Mouse (Mus musculus) forebrain, postnatal 0 days (tissue): ENCODE results near the gene Mgst2. TPM values are rescaled to one million over a fixed set of nuclear protein-coding genes. Genes with fewer than 3 reads are reported as not detected.

ENCODE experiments used
- ATAC-seq: fragments of 200-750 bp; cut with Nextera tagmentation; 2 replicates; pipeline ENCODE4 v1.8.0; 2017; ENCODE audit warnings: mild to moderate bottlenecking, moderate library complexity
- DNase-seq: peaks from one replicate; pipeline ENCODE4 v3.0.0-alpha.2; 2015
- H3K27ac ChIP-seq: fragments of 300-500 bp; sonication (generic); 2 replicates; pipeline ENCODE4 v1.5.1; 2014; ENCODE audit warnings: low read depth, mild to moderate bottlenecking, antibody characterized with exemption, low read length, moderate library complexity, mixed read lengths
- H3K27me3 ChIP-seq: fragments of 300-500 bp; sonication (generic); 2 replicates; pipeline ENCODE4 v1.6.1; 2014; ENCODE audit warnings: mild to moderate bottlenecking, low read length, mixed read lengths; ENCODE audit not compliant: insufficient read depth
- H3K36me3 ChIP-seq: fragments of 300-500 bp; sonication (generic); 2 replicates; pipeline ENCODE4 v1.6.1; 2014; ENCODE audit warnings: mild to moderate bottlenecking, moderate library complexity; ENCODE audit not compliant: insufficient read depth
- H3K4me1 ChIP-seq: fragments of 300-500 bp; sonication (generic); 2 replicates; pipeline ENCODE4 v1.6.1; 2014; ENCODE audit warnings: antibody characterized with exemption; ENCODE audit not compliant: insufficient read depth
- H3K4me2 ChIP-seq: fragments of 300-500 bp; sonication (generic); 2 replicates; pipeline ENCODE4 v1.6.1; 2014; ENCODE audit warnings: low read depth, mild to moderate bottlenecking, moderate library complexity
- H3K4me3 ChIP-seq: fragments of 300-500 bp; sonication (generic); 2 replicates; pipeline ENCODE4 v1.5.1; 2014; ENCODE audit warnings: low read depth, low read length, mixed read lengths
- H3K9ac ChIP-seq: fragments of 300-500 bp; sonication (generic); 2 replicates; pipeline ENCODE4 v1.6.1; 2014; ENCODE audit warnings: mild to moderate bottlenecking
- H3K9me3 ChIP-seq: fragments of 300-500 bp; sonication (generic); 2 replicates; pipeline ENCODE4 v1.6.1; 2016; ENCODE audit warnings: low read length
- CTCF ChIP-seq: sonication (generic); IDR thresholded peaks from 2 replicates; pipeline ENCODE4 v1.5.1; 2016; ENCODE audit warnings: antibody characterized with exemption, control low read depth, low read depth
- WGBS: fragments of 180-500 bp; shearing (Covaris S2); extraction: QIAGEN DNeasy Blood & Tissue Kit; methylation state at CpG from one replicate; pipeline ENCODE4 v1.1.7; 2014; 5-methylcytosine and 5-hydroxymethylcytosine counted together
- polyA plus RNA-seq: library from polyadenylated mRNA; unstranded; fragments of >200 nt; fragmentation: Nextera tagmentation; extraction: Ambion mirVana; gene quantifications from 2 replicates; pipeline ENCODE4 v1.2.1, GENCODE M21; 2015
- total RNA-seq: library from RNA; depleted of rRNA; stranded (reverse); fragments of >200 nt; gene quantifications from 2 replicates; pipeline ENCODE4 v1.2.3, GENCODE M21; 2014

The Mgst2 gene
- total and polyA plus RNA-seq, 2 experiments from 2014 or later, result 0.94 TPM; not detected in 1

DNA sequence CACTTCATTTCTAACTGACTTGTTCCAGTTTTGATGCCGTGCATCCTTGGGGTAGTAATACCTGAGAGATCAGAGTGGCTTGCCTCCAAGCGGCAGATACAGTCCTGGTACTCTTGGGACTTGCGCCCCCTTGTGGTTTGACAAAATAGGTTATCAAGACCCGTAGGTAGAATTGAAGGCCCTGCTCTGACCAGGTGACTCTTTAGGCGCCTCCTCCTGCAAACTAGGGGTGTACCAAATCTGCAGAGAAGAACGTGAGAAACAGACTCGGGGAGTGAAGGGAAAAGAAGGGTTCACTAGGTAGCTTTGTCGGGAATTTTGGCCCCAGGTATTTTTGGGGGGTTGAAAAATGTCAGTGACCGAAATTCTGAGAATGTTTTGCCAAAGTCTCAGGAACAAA is 7.9 kb upstream of the Mgst2 start:
- ATAC-seq, result peak; percentile 50; the same call in 1 of the 2 replicates
- Histone ChIP-seq H3K4me3 (no peak overlapping the region), H3K4me2 (peak overlapping the region; percentile 23), H3K27me3 (no peaks in the 10 kb centered on the region), H3K9ac (no peak overlapping the region), H3K9me3 (no peaks in the 10 kb centered on the region), H3K4me1 (0 out of 2 replicates have a peak, but pooled peaks cover 5% of the 10 kb centered on the region), H3K27ac (no peak overlapping the region), H3K36me3 (no peaks in the 10 kb centered on the region)
- DNase-seq, result peak; percentile 85
- 3% methylated on average over 9 of the region's 9 CpGs for WGBS
- peak; percentile 83 for TF ChIP-seq CTCF

DNA sequence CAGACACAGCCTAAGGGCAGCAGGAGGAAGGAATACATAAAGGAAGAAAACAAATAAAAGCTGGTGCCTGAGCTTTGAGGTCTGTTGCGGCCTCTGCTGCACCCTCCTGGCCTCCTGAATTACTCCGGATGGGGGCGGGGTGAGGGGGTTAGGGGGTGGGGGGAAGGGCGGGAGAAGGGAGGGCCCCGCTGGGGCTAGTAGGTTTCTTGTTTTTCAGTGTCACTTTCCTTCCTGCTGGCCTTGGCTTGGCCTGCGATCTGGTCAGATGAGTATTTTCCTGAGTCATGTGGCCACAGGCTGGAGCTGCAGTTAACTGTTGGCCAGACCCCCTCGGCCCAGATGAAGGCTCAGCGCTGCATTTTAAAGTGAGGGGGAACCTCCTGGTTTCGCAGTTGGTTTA is 7.5 kb upstream of the Mgst2 start:
- Histone ChIP-seq H3K27me3 (no peaks in the 10 kb centered on the region), H3K4me1 (0 out of 2 replicates have a peak, but pooled peaks cover 5% of the 10 kb centered on the region), H3K36me3 (no peaks in the 10 kb centered on the region), H3K4me2 (peak overlapping the region; percentile 23), H3K9me3 (no peaks in the 10 kb centered on the region), H3K27ac (no peak overlapping the region), H3K4me3 (no peak overlapping the region), H3K9ac (no peak overlapping the region)
- WGBS, result 8% methylated on average over 8 of the region's 9 CpGs
- no peak for TF ChIP-seq CTCF
- DNase-seq (no peak), ATAC-seq (peak; percentile 21)

DNA sequence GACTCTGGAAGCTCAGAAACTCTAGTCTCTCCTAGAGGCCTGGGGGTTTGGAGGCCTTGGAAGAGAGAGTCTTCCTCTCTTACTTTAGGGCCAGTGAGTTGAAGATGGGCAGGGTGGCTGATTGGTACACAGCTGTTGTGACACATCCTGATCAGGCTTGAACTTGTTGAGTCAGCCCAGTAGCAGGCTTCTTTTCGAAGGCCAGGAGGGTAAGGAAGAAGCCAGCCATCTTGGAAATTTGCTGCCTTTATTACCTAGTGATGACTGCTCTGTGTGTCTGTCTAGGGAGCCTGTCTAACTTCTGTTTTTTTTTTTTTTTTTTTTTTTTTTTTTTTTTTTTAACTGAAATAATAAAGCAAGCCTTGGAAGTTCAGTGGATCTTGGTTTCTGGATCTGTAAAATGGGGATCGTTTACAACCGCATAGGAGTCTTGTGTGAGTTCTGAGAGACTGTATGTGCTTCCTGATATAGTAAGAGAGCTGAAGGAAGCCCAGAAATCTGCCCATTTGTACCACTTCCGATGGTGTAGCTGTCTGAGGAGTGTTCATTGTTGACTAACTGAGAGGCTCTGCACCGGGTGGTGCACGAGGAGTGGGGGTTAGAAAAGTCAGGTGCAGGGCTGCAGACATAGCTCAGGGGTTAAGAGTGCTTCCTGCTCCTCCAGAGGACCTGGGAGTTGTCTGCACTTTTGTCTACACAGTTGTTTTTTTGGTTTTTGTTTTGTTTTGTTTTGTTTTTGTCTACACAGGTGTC is 5.7 kb upstream of the Mgst2 start:
- ATAC-seq, result no peak
- no peak for DNase-seq
- Histone ChIP-seq H3K27ac (no peak overlapping the region), H3K9me3 (no peaks in the 10 kb centered on the region), H3K36me3 (no peaks in the 10 kb centered on the region), H3K4me3 (no peak overlapping the region), H3K9ac (no peak overlapping the region), H3K4me1 (no peaks in the 10 kb centered on the region), H3K4me2 (no peak overlapping the region), H3K27me3 (no peaks in the 10 kb centered on the region)
- TF ChIP-seq CTCF, result no peak
- 86% methylated on average over 6 of the region's 6 CpGs for WGBS

DNA sequence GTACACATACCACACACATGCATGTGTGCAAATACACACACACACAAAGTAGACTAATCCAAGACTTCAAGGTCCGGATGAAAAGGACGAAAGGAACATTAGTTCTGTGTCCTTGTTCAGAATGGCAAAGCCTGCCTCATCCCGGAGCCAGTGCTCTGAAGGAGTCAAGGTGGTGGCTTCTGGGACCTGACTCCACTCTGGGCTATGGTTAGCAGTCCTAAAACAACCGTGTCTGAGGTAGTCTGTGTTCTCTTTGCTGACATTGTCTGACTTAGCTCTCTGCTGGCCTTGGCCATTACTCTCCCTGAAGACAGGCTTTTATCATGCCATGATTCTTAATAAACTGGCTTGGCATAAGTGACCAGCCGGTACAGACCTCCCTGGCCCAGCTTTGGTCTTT is 745 bp upstream of the Mgst2 start:
- WGBS, result 90% methylated on average over 5 of the region's 5 CpGs
- no peak overlapping the region for H3K9ac ChIP-seq
- H3K36me3 ChIP-seq, result no peaks in the 10 kb centered on the region
- no peak for TF ChIP-seq CTCF
- H3K9me3 ChIP-seq, result no peaks in the 10 kb centered on the region
- no peaks in the 10 kb centered on the region for H3K27me3 ChIP-seq
- DNase-seq (no peak), ATAC-seq (no peak)
- no peak overlapping the region for H3K4me2 ChIP-seq
- no peak overlapping the region for H3K27ac ChIP-seq
- no peaks in the 10 kb centered on the region for H3K4me1 ChIP-seq
- H3K4me3 ChIP-seq, result no peak overlapping the region

DNA sequence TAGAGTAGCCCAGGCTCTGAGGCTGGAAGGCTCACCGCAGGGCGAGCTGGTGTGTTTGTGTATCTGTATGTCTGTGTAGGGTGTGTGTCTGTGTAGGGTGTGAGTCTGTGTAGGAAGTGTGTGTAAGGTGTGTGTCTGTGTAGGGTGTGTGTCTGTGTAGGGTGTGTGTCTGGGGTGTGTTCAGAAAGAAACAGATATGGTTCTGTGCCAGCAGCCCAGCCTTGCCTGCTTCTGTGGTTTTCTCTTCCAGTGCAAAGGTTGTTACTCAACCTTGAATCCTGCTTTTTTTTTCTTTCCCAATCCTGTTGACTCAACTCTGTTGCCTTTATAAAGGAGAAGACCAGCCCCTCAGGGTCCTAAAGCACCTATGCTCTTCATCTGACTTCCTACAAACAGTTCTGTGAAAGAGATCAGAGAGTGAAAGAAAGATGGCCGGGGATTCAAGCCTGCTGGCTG is 689 bp downstream of the Mgst2 start:
- Histone ChIP-seq H3K36me3 (no peaks in the 10 kb centered on the region), H3K4me2 (no peak overlapping the region), H3K27ac (no peak overlapping the region), H3K9ac (no peak overlapping the region), H3K27me3 (no peaks in the 10 kb centered on the region), H3K9me3 (no peaks in the 10 kb centered on the region), H3K4me1 (no peaks in the 10 kb centered on the region), H3K4me3 (no peak overlapping the region)
- ATAC-seq (no peak), DNase-seq (no peak)
- WGBS, result 78% methylated on average over 3 of the region's 3 CpGs
- TF ChIP-seq CTCF, result no peak

DNA sequence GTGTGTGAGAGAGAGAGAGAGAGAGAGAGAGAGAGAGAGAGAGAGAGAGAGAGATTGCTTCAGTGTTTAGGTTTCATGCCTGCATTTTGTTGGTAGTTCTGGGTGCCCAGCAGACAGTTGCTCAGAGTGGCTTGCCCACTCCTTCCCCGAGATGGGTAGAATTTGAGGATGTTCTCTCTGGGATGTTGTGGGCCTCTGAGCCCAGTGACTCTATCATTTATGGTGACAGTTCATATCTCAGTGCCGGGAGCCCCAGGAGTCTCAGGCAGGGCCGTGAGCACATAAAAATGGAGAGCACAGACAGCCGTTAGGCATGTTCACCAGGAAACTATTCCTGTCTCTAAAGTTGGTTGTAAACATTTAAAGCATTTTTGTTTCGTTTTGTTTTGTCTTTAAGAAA is 1.2 kb downstream of the Mgst2 start:
- no peak for TF ChIP-seq CTCF
- Histone ChIP-seq H3K36me3 (no peaks in the 10 kb centered on the region), H3K4me1 (no peaks in the 10 kb centered on the region), H3K27ac (no peak overlapping the region), H3K9me3 (no peaks in the 10 kb centered on the region), H3K4me2 (no peak overlapping the region), H3K4me3 (no peak overlapping the region), H3K9ac (no peak overlapping the region), H3K27me3 (no peaks in the 10 kb centered on the region)
- ATAC-seq, result no peak
- DNase-seq, result no peak
- 70% methylated on average over 5 of the region's 5 CpGs for WGBS

DNA sequence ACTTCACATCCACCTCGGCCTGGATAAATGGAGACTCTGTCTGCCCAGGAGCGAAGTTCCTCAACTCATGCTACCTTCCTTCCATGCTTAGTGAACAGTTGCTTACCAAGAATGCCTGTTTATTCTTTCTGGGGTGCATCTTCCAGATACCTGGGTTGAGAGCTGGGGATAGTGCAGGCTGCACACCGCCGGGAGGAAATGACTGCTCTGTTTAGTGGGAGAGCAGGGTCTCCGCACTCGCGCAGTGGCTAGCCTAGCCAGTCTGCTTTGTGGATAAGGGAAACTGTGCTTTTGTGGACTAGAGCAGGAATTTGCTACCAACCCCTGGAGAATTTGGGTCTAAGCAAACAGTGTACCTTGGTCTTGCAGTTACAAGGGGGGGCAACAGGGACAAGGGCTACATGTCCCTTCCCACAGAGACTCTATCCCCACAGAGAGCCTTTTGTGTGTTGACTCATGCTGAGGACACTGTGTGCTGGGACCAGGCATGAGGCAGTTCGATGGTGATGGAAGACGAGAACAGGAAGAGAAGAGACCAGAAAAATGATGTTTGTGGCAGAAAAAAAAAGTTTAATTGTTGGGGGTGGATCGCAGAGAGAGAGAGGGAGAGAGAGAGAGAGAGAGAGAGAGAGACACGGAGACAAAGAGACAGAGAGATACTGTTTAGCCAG is 1.9 kb downstream of the Mgst2 start:
- ATAC-seq, result no peak
- H3K9me3 ChIP-seq, result no peaks in the 10 kb centered on the region
- no peak for TF ChIP-seq CTCF
- H3K27ac ChIP-seq, result no peak overlapping the region
- H3K4me3 ChIP-seq, result no peak overlapping the region
- WGBS, result 80% methylated on average over 11 of the region's 11 CpGs
- H3K4me1 ChIP-seq, result no peaks in the 10 kb centered on the region
- H3K36me3 ChIP-seq, result no peaks in the 10 kb centered on the region
- no peak for DNase-seq
- H3K9ac ChIP-seq, result no peak overlapping the region
- H3K4me2 ChIP-seq, result no peak overlapping the region
- H3K27me3 ChIP-seq, result no peaks in the 10 kb centered on the region
